24 mouse cellular contexts compared by ENCODE assay signal in the genomic region with DNA sequence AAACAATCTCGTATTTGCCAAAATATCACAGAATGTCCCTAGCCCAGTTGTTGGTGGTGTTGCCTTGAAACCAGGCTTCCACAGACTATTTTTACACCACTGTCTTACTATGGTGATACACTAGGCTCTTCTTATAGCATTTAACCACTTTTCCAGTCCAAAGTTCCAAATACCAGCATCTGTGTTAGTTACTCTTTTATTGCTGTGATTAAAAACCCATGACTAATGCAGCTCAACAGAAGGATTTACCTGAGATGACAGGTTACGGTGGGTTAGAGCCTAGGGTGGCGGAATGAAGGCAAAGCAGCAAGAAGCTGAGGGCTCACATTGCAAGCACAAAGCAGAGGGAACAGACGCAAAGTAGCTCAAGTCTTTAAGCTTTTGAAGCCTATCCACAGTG. TPM values are rescaled to one million over a fixed set of nuclear protein-coding genes. Genes with fewer than 3 reads are reported as not detected.
DNase-seq lines count a peak whose midpoint lies in the region; ATAC-seq and TF ChIP-seq lines count a peak whose summit lies in the region.
"Had no signal": no experiment of that assay in that cellular context is flagged by ENCODE, and none has a peak within 500 bp of the region (broad histone marks: within the 10 kb centered on the region; RNA-seq: fewer than 3 reads in every experiment).

No protein-coding gene starts in this region.

- H3K4me3 ChIP-seq in kidney, postnatal 0 days (replicated peaks; ENCODE audit: low read depth, low read length): no peak overlapping the region
- H3K4me3 ChIP-seq in intestine, embryonic 15.5 days (replicated peaks): no peak overlapping the region
- H3K4me3 ChIP-seq in small intestine, adult 2 months (ENCODE audit: low read depth, low read length): no peak overlapping the region
- H3K4me3 ChIP-seq: forebrain, embryonic 10.5 days; forebrain, embryonic 13.5 days; heart, adult 2 months; heart, embryonic 10.5 days; heart, embryonic 13.5 days had no signal

- H3K4me2 ChIP-seq in kidney, postnatal 0 days (ENCODE audit: low read length): no peak overlapping the region
- no peak overlapping the region for H3K4me2 ChIP-seq in intestine, embryonic 15.5 days (replicated peaks)
- H3K4me2 ChIP-seq: forebrain, embryonic 13.5 days; heart, embryonic 13.5 days; hindbrain, embryonic 14.5 days had no signal

- H3K36me3 ChIP-seq in kidney, postnatal 0 days (ENCODE audit: insufficient read depth, low read length): no peaks in the 10 kb centered on the region
- no peaks in the 10 kb centered on the region for H3K36me3 ChIP-seq in intestine, embryonic 15.5 days
- no peaks in the 10 kb centered on the region for H3K36me3 ChIP-seq in small intestine, adult 2 months (ENCODE audit: control insufficient read depth, insufficient read depth, low read length)

- no peak for DNase-seq in kidney, postnatal 0 days (ENCODE audit: low spot score)
- DNase-seq in kidney, postnatal 10 days: no peak
- peak; percentile 15 for DNase-seq in R1 (ENCODE audit: low read depth, low spot score)
- DNase-seq: adrenal gland, adult 8-10 months; adrenal gland, postnatal 25 days; cerebellum, adult 18-20 months; cerebellum, adult 9-10 months; cerebellum, postnatal 14 days; gastrocnemius, postnatal 10 days; gastrocnemius, postnatal 36 days; heart, adult 2 months; heart, postnatal 14 days; heart, postnatal 4 days had no signal

- no peaks in the 10 kb centered on the region for H3K27me3 ChIP-seq in kidney, postnatal 0 days (ENCODE audit: insufficient read depth, low read length)
- no peaks in the 10 kb centered on the region for H3K27me3 ChIP-seq in intestine, embryonic 15.5 days (replicated peaks)
- no peaks in the 10 kb centered on the region for H3K27me3 ChIP-seq in small intestine, adult 2 months (ENCODE audit: control insufficient read depth, insufficient read depth, low read length)
- H3K27me3 ChIP-seq: forebrain, embryonic 13.5 days; heart, embryonic 13.5 days had no signal

- H3K9ac ChIP-seq in kidney, postnatal 0 days (ENCODE audit: low read depth, low read length): no peak overlapping the region
- no peak overlapping the region for H3K9ac ChIP-seq in intestine, embryonic 15.5 days
- H3K9ac ChIP-seq: forebrain, embryonic 13.5 days; heart, embryonic 13.5 days; hindbrain, embryonic 14.5 days had no signal

- H3K4me1 ChIP-seq in kidney, postnatal 0 days (replicated peaks; ENCODE audit: insufficient read depth, low read length): no peaks in the 10 kb centered on the region
- no peaks in the 10 kb centered on the region for H3K4me1 ChIP-seq in intestine, embryonic 15.5 days (replicated peaks)
- H3K4me1 ChIP-seq in small intestine, adult 2 months (ENCODE audit: control insufficient read depth, insufficient read depth, insufficient read length, low read length): peaks cover 4% of the 10 kb centered on the region; the same call in 1 of the 2 replicates
- H3K4me1 ChIP-seq: forebrain, embryonic 10.5 days; forebrain, embryonic 13.5 days; heart, embryonic 10.5 days had no signal

- H3K27ac ChIP-seq in kidney, postnatal 0 days: no peak overlapping the region
- H3K27ac ChIP-seq in intestine, embryonic 15.5 days: no peak overlapping the region
- H3K27ac ChIP-seq in small intestine, adult 2 months (ENCODE audit: insufficient read depth, low read depth, low read length): peak overlapping the region; percentile 79
- H3K27ac ChIP-seq: forebrain, embryonic 10.5 days; forebrain, embryonic 13.5 days; heart, adult 2 months; heart, embryonic 10.5 days; heart, embryonic 13.5 days; hindbrain, embryonic 14.5 days had no signal

- TF ChIP-seq POLR2A in small intestine, adult 2 months (IDR thresholded peaks at IDR 0.05; ENCODE audit: low read depth, low read length): no peak

- H3K9me3 ChIP-seq in kidney, postnatal 0 days (replicated peaks; ENCODE audit: low read length): no peaks in the 10 kb centered on the region; the same call in 1 of the 2 replicates
- no peaks in the 10 kb centered on the region for H3K9me3 ChIP-seq in intestine, embryonic 15.5 days
- H3K9me3 ChIP-seq: heart, embryonic 10.5 days; heart, embryonic 13.5 days had no signal

- WGBS in kidney, postnatal 0 days: 76% methylated on average over 4 of the region's 4 CpGs
- 84% methylated on average over 4 of the region's 4 CpGs for WGBS in intestine, embryonic 15.5 days
- WGBS in small intestine, adult 2 months: 71% methylated on average over 4 of the region's 4 CpGs

- ATAC-seq in kidney, postnatal 0 days (replicated peaks; ENCODE audit: low FRiP score, low read depth): peak; percentile 40; the same call in 1 of the 2 replicates
- 0 out of 2 replicates have a peak, but pooled peaks have one; percentile 31 for ATAC-seq in intestine, embryonic 15.5 days
- ATAC-seq in monocyte, adult 5-6 weeks (replicated peaks; ENCODE audit: insufficient number of reproducible peaks, low FRiP score, low TSS enrichment, poor library complexity, severe bottlenecking): no peak
- ATAC-seq: activated CD4-positive, CD25-positive, alpha-beta regulatory T cell, adult 4 months; CD4-positive, CD25-positive, alpha-beta regulatory T cell, adult 4 months; forebrain, embryonic 13.5 days; forebrain, embryonic 16.5 days had no signal

- TF ChIP-seq CTCF in kidney, postnatal 0 days (IDR thresholded peaks at IDR 0.05; ENCODE audit: low read depth): no peak
- TF ChIP-seq CTCF in small intestine, adult 2 months (IDR thresholded peaks at IDR 0.05; ENCODE audit: extremely low read depth, insufficient read length, insufficient replicate concordance, low read depth, low read length): no peak

RNA-seq across cellular contexts. Expression of a gene that starts 16.7 kb away (rescaled TPM):
- 42.9 and 45.3 TPM in 2 replicates for polyA plus RNA-seq in kidney, postnatal 0 days (2015; fragmentation: Nextera tagmentation; extraction: Ambion mirVana)
- 26.3 and 26.5 TPM in 2 replicates for polyA plus RNA-seq in intestine, embryonic 15.5 days (2015; fragmentation: Nextera tagmentation; extraction: Ambion mirVana)
- 7.5 and 15.2 TPM in 2 replicates for polyA plus RNA-seq in small intestine, adult 2 months (2012; rRNA removed)
- total RNA-seq in monocyte, adult 5-6 weeks (2017): 45.5 to 64.5 TPM (median 61.5 TPM) in 3 replicates

RNA-seq across cellular contexts. Expression of a gene that starts 16.9 kb away (rescaled TPM):
- polyA plus RNA-seq in kidney, postnatal 0 days (2015; fragmentation: Nextera tagmentation; extraction: Ambion mirVana): 57.1 and 59.0 TPM in 2 replicates
- 62.9 and 63.8 TPM in 2 replicates for polyA plus RNA-seq in intestine, embryonic 15.5 days (2015; fragmentation: Nextera tagmentation; extraction: Ambion mirVana)
- 0.48 and 0.86 TPM in 2 replicates for polyA plus RNA-seq in small intestine, adult 2 months (2012; rRNA removed)
- 57.5 to 68.2 TPM (median 61.4 TPM) in 3 replicates for total RNA-seq in monocyte, adult 5-6 weeks (2017)

Comparison
In these comparisons a context has a peak if more than half of its experiments do, and no peak if none do; other contexts are left out.
1. RNA of a gene that starts 16.9 kb away (polyA plus RNA-seq): 62.9 to 63.8 TPM in intestine, embryonic 15.5 days and 57.1 to 59.0 TPM in kidney, postnatal 0 days; 0.48 to 0.86 TPM in small intestine, adult 2 months; every median in the first group is over 10 times any median in the second.